Mouse (Mus musculus): ENCODE data around the gene Pkp1.

DNA sequence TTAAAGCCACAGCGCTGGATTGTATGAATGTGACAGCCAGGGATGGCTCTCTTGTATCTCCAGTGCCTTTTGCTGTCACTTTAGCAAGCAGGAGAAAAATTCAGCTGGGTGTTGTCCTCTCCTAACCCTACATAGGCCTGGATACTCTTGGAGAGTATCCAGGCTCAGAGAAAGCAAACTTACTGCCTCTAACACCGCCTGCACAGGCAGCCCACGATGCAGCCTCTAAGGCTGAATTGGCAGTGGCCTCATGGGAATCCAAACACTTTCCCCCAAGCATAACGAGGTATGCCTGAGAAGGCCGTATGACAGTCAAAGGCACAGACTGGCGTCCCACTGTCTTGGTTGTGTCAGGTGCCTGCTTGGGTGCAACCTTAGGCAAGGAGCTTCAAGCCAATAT, 26.8 kb downstream of the Pkp1 start:
- TF ChIP-seq CTCF (IDR thresholded peaks at IDR 0.05; ENCODE audit: control insufficient read depth, insufficient read depth, low read length) (no peak), POLR2A (IDR thresholded peaks at IDR 0.05; ENCODE audit: borderline replicate concordance, control insufficient read depth, low read depth, low read length) (no peak)
